Mouse (Mus musculus): ENCODE measurements at regions not wholly inside any gene's neighbourhood (a gene's known extent, or its start where the extent isn't known, plus 50 kb on each side); places are given as distances from the start of the nearest gene placed in this dataset.

DNA sequence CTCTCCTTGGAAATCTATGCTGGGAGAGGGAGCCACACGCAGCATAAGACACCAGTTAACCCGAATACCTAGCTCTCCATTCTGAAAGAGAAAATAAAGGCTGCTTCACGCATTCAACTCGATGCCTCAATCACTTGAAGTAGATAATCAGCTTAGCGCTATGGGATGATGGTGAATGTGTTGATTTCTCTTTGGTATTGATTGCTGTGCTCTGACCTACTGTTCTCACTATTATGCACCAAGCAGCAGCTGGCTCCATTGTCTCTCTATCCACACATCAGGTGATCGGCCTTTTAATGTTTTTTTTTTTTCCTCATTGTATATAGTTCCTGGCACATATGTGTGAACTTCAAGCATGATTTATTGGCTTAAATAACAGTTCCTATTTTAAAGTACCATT, 254.0 kb downstream of the Car8 start:
- TF ChIP-seq CTCF (IDR thresholded peaks at IDR 0.05; ENCODE audit: insufficient read depth, low read length) (no peak), POLR2A (IDR thresholded peaks at IDR 0.05; ENCODE audit: borderline replicate concordance, extremely low read depth, low read depth, low read length) (no peak)

All from lung, adult 2 months (tissue).